Mouse (Mus musculus): ENCODE measurements around the gene Ankrd34a. TPM values are rescaled to one million over a fixed set of nuclear protein-coding genes. Genes with fewer than 3 reads are reported as not detected.
A peak's percentile ranks its signal among the peaks of the same experiment; 100 is the strongest.

Ankrd34a gene
- polyA plus RNA-seq, 1 experiment from 2014 or later = 0.44 TPM

DNA sequence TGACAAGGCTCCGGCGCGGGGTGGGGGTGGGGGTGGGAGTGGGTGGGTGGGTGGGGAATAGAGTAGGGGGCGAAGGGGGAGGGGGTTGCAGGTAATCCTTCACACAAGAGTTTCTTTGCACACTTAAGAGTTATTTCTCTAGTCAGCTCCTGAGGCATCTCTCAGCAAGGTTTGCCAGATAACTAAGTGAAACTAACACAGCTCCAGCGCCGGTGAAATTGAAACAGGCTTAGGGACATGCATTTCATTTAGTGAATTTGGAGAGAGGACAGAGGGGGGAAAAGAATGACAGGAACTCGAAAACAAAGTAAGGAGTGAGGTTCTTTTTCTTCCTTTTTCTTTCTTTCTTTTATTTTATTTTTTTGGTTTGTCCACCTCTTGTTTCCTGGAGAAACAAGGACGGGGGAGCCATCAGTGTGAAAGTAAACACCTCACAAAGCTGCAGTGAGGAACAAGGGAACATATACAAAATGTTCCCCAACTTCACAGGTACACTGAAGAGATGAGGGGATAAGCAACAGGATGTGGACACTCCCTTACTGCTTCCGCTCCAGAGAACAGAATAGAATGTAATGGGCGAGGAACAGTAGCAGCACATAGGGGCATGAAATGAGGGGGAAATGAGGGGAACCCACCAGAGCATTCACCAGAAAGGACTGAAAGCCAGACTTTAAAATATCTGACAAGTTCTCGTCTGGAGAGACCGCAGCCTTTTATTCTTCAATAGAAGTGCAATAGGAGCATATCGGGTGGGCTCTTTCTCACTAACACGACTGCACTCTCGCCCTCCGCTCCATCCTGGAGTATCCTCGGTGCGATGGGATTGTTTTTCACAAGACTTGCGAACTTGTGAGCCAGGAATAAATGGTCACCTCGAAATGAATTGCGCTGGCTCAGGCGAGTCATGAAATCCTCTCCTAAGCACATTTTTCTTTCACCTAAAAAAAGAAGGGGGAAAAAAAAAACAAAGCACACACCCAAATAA is 39.5 kb upstream of the Ankrd34a start:
- peaks cover 25% of the 10 kb centered on the region for H3K36me3 ChIP-seq
- peak overlapping the region; percentile 72 for H3K4me3 ChIP-seq
- peak overlapping the region; percentile 88 for H3K27ac ChIP-seq
- peak overlapping the region; percentile 88 for H3K9ac ChIP-seq
- H3K9me3 ChIP-seq (replicated peaks) = no peaks in the 10 kb centered on the region
- peak; percentile 33; the same call in 1 of the 2 replicates for ATAC-seq
- peaks cover 53% of the 10 kb centered on the region for H3K4me1 ChIP-seq
- WGBS (ENCODE audit: insufficient replicate concordance) = 4% methylated on average over 22 of the region's 22 CpGs
- H3K4me2 ChIP-seq = peak overlapping the region; percentile 79
- H3K27me3 ChIP-seq (replicated peaks) = no peaks in the 10 kb centered on the region

DNA sequence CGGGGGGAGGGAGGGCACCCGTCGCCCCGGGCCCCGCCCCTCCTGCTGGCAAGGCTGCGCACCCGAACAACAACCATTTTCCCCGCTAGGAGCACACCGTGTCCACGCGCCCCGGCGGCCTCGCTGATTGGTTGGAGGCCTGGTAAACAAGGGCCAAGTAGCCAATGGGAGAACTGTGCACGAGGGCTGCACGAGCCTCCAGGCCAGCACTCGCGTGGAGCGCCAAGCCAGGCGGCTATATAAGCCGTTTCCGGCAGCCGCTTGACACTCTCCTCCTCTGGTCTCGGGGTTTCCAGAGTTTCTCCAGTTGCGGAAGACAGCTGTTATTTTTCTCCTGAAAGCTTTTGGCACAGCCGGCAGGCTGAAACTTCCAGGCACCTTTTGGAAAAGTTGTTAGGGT is 38.7 kb upstream of the Ankrd34a start, which contains the start of gene Txnip:
Gene Txnip (plus strand): TSS at position 264 of the 400 bp plus-strand sequence.
- Histone ChIP-seq H3K4me1 (peaks cover 53% of the 10 kb centered on the region), H3K36me3 (peaks cover 25% of the 10 kb centered on the region), H3K4me2 (peak within 1 kb of the TSS; percentile 79), H3K27me3 (replicated peaks) (no peaks in the 10 kb centered on the region), H3K27ac (peak within 1 kb of the TSS; percentile 88), H3K9ac (peak within 1 kb of the TSS; percentile 88), H3K9me3 (replicated peaks) (no peaks in the 10 kb centered on the region), H3K4me3 (peak within 1 kb of the TSS; percentile 72)
- ATAC-seq = peak; percentile 99
- WGBS (ENCODE audit: insufficient replicate concordance) = under 1% methylated on average over 26 of the region's 26 CpGs

DNA sequence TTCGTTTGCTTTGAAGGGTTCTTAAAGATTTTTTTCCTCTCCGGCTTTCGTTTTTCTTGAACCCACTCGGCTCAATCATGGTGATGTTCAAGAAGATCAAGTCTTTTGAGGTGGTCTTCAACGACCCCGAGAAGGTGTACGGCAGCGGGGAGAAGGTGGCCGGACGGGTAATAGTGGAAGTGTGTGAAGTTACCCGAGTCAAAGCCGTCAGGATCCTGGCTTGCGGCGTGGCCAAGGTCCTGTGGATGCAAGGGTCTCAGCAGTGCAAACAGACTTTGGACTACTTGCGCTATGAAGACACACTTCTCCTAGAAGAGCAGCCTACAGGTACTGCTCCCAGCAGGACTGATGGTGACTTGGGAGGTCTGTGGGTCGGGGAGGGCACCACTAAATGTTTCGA is 38.3 kb upstream of the Ankrd34a start:
- ATAC-seq = 0 out of 2 replicates have a peak, but pooled peaks have one; percentile 11
- peak overlapping the region; percentile 88 for H3K27ac ChIP-seq
- peaks cover 54% of the 10 kb centered on the region for H3K4me1 ChIP-seq
- WGBS (ENCODE audit: insufficient replicate concordance) = under 1% methylated on average over 17 of the region's 17 CpGs
- no peaks in the 10 kb centered on the region for H3K27me3 ChIP-seq (replicated peaks)
- peak overlapping the region; percentile 88 for H3K9ac ChIP-seq
- H3K4me2 ChIP-seq = peak overlapping the region; percentile 79
- peak overlapping the region; percentile 72 for H3K4me3 ChIP-seq
- H3K9me3 ChIP-seq (replicated peaks) = no peaks in the 10 kb centered on the region
- H3K36me3 ChIP-seq = peaks cover 25% of the 10 kb centered on the region

DNA sequence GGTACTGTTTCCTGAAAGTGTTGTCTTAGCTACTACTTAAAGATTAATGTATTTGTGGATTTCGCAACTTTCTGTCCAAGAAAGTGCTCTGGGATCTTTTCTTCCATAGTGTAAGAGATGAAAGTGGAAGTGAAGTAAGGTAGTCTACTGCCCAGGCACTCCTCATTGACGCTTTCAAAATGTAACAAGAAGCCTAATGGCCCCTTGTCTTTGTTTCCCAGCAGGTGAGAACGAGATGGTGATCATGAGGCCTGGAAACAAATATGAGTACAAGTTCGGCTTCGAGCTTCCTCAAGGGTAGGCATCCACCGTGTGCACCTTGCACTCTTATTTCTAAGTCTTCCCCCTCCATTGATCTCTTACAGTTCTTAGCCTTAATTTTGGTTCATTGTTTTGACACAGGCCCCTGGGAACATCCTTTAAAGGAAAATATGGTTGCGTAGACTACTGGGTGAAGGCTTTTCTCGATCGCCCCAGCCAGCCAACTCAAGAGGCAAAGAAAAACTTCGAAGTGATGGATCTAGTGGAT is 37.7 kb upstream of the Ankrd34a start:
- Histone ChIP-seq H3K36me3 (peaks cover 25% of the 10 kb centered on the region), H3K9ac (peak overlapping the region; percentile 88), H3K4me3 (peak overlapping the region; percentile 72), H3K27ac (peak overlapping the region; percentile 88), H3K4me2 (peak overlapping the region; percentile 79), H3K27me3 (replicated peaks) (no peaks in the 10 kb centered on the region), H3K9me3 (replicated peaks) (no peaks in the 10 kb centered on the region), H3K4me1 (peaks cover 60% of the 10 kb centered on the region)
- ATAC-seq = no peak
- 14% methylated on average over 10 of the region's 10 CpGs for WGBS (ENCODE audit: insufficient replicate concordance)

DNA sequence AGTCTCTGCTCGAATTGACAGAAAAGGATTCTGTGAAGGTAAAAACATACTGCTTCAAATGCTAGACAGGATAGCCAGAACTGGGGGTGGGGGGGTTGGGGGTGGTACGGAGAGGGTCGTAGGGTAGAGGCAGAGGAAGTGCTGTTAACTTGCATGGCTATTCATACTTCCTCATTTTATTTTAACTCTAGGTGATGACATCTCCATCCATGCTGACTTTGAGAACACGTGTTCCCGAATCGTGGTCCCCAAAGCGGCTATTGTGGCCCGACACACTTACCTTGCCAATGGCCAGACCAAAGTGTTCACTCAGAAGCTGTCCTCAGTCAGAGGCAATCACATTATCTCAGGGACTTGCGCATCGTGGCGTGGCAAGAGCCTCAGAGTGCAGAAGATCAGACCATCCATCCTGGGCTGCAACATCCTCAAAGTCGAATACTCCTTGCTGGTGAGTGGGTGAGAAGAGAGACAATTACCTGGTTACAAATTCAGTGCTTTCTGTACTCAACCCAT is 37.0 kb upstream of the Ankrd34a start:
- Histone ChIP-seq H3K4me2 (peak overlapping the region; percentile 79), H3K9me3 (replicated peaks) (no peaks in the 10 kb centered on the region), H3K27ac (peak overlapping the region; percentile 69; the same call in 1 of the 2 replicates), H3K36me3 (peaks cover 25% of the 10 kb centered on the region), H3K4me3 (peak overlapping the region; percentile 72), H3K27me3 (replicated peaks) (no peaks in the 10 kb centered on the region), H3K4me1 (peaks cover 67% of the 10 kb centered on the region), H3K9ac (peak overlapping the region; percentile 88)
- WGBS (ENCODE audit: insufficient replicate concordance) = 27% methylated on average over 12 of the region's 12 CpGs
- no peak for ATAC-seq

DNA sequence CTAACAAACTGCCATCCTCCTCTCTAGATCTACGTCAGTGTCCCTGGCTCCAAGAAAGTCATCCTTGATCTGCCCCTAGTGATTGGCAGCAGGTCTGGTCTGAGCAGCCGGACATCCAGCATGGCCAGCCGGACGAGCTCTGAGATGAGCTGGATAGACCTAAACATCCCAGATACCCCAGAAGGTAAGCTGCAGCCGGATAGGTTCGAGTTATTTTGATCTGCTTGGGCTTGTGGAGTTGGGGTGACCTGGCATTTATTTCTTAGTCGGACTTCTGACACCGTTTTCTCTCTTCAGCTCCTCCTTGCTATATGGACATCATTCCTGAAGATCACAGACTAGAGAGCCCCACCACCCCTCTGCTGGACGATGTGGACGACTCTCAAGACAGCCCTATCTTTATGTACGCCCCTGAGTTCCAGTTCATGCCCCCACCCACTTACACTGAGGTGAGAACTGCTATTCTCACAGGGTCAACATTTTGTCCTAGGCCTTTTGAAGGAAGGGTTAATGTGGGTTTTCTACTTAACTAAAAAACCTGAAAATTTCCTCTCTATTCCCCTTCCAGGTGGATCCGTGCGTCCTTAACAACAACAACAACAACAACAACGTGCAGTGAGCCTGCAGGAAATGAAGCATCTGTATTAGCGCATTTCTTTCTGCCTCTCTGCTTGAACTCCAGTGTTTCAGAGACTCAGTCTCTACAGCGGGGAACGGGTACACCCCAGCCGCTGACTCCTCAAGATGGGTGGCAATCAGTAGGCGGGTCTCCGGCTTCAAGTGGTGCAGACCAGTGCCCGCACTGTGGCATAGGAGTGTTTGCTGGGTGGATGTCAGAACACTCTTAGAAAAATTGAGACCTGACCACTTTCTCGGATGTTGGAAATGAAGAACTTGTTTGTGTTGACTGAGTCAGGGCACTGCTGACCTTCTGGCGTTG is 36.3 kb upstream of the Ankrd34a start:
- 60% methylated on average over 23 of the region's 23 CpGs for WGBS (ENCODE audit: insufficient replicate concordance)
- H3K4me2 ChIP-seq = peak overlapping the region; percentile 79
- no peaks in the 10 kb centered on the region for H3K9me3 ChIP-seq (replicated peaks)
- peak overlapping the region; percentile 88 for H3K9ac ChIP-seq
- peaks cover 25% of the 10 kb centered on the region for H3K36me3 ChIP-seq
- no peaks in the 10 kb centered on the region for H3K27me3 ChIP-seq (replicated peaks)
- peak overlapping the region; percentile 72 for H3K4me3 ChIP-seq
- H3K4me1 ChIP-seq = peaks cover 70% of the 10 kb centered on the region
- peak overlapping the region; percentile 69; the same call in 1 of the 2 replicates for H3K27ac ChIP-seq
- ATAC-seq = no peak

DNA sequence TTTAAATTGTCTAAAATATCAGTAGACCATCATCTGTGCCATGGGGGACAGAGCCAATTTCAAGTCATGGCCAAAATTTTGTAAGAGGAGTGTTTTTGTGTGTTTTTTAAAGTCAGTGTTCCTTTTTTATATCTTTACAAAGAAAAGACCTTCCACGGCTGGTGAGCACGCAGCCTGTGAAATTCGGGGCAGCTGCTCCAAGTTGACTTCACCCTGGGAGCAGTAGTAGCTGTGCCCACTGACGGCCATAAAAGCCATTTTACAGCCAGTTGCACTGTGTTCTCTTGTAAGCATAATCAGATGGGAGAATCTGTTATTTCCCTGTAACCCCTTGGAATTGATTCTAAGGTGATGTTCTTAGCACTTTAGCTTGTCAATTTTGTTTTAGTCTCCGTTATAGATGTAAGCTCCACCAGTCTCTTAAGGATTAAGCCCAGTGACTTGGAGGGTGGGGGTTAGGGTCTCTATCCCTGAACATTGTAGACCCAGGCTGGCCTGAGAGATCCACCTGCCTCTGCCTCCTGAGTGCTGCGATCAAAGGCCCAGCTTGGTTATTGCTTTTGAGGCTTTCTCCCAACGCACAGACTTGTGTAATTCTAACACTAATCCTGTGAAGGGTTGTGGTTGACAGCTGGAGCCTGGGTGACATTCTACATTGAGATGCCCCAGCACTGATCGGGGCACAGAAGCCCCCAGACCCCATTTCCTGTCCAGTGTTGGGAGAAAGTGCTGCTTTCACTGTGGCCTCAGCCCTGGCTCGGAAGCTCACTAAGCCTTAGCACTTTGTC is 35.4 kb upstream of the Ankrd34a start:
- Histone ChIP-seq H3K9ac (peak overlapping the region; percentile 88; the same call in 1 of the 2 replicates), H3K36me3 (peaks cover 25% of the 10 kb centered on the region), H3K27me3 (replicated peaks) (no peaks in the 10 kb centered on the region), H3K27ac (peak overlapping the region; percentile 69), H3K9me3 (replicated peaks) (no peaks in the 10 kb centered on the region), H3K4me3 (peak overlapping the region; percentile 72), H3K4me2 (peak overlapping the region; percentile 79), H3K4me1 (peaks cover 71% of the 10 kb centered on the region)
- no peak for ATAC-seq
- WGBS (ENCODE audit: insufficient replicate concordance) = 73% methylated on average over 9 of the region's 9 CpGs

DNA sequence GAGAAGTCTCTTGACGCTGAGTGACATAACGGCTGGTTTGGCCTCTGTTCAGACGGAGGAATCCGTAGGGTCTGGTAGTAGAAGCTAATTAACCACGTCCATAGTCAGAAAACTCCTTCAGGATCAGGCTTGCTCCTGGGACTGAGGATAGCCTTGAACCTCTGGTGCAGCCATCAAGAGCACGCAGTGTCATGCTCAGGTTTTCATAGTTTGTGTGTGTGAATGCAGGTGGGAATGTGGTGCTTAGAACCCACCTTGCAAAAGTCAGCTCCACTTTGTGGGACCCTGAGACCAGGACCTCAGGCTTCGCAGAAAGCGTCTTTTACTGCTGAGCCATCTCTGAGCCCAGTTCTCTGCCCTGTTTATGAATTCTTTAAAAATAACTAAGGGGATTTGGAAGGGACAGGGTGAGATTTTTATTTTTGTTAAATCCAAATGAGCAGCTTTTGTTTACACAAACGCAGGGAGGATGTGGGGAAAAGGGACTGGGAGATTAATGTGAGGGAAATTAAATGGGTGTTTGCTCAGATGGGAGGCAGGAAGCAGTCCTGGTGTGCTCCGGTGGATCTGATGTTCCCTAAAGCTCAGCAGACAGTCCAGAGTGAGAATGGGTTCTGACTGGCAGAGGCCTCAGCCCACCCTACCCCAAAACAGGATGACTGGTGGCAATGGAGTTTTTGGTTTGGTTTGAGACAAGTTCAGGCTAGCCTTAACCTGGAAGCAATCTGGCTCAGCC is 34.3 kb upstream of the Ankrd34a start:
- Histone ChIP-seq H3K9ac (no peak overlapping the region), H3K4me1 (peaks cover 69% of the 10 kb centered on the region), H3K27ac (peak overlapping the region; percentile 52), H3K27me3 (replicated peaks) (no peaks in the 10 kb centered on the region), H3K9me3 (replicated peaks) (no peaks in the 10 kb centered on the region), H3K4me2 (peak overlapping the region; percentile 5; the same call in 1 of the 2 replicates), H3K36me3 (peaks cover 25% of the 10 kb centered on the region), H3K4me3 (no peak overlapping the region; the same call in 1 of the 2 replicates)
- ATAC-seq = no peak
- WGBS (ENCODE audit: insufficient replicate concordance) = 47% methylated on average over 10 of the region's 10 CpGs

DNA sequence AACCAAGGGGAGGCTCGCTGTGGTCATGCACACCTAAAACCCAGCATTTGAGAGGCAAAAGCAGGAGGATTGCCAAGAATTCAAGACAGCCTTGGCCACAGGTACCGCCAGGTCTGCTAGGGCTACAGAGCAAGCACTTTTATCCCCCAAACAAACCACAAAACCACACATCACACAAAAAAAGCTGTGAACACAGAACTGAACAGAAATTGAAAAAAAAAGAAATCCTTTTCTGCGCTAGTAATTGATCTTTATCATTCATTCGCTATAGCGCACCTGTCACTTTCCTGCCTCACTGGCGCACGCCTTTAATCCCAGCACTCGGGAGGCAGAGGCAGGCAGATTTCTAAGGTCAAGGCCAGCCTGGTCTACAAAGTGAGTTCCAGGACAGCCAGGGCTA is 33.2 kb upstream of the Ankrd34a start:
- 67% methylated on average over 8 of the region's 8 CpGs for WGBS (ENCODE audit: insufficient replicate concordance)
- Histone ChIP-seq H3K9me3 (replicated peaks) (no peaks in the 10 kb centered on the region), H3K4me1 (peaks cover 72% of the 10 kb centered on the region), H3K36me3 (peaks cover 25% of the 10 kb centered on the region), H3K27ac (peak overlapping the region; percentile 37), H3K27me3 (replicated peaks) (no peaks in the 10 kb centered on the region), H3K4me2 (no peak overlapping the region), H3K4me3 (no peak overlapping the region), H3K9ac (no peak overlapping the region)
- ATAC-seq = no peak
